Mouse (Mus musculus) CH12F3 (cell line): ENCODE data around the gene Fcgr4.
"Not testable (repeated sequence)": the region's sequence is repeated elsewhere in the genome, so short reads cannot be mapped to it uniquely, and the experiment has no call there.

Experiments
- in situ Hi-C: fragments of 300-500 bp; cut with MboI; formaldehyde crosslinking; loops from 2 replicates; pipeline ENCODE4 v1.14.3; 2020; ENCODE audit warnings: low sequenced_read_pairs

The Fcgr4 gene

GRCm38 (mm10) chr1:171049263-171049662 is 30.5 kb downstream of the Fcgr4 start:
- in situ Hi-C loops: loop anchor here (10.0 kb wide), 1 partner anchor 56 kb away; no protein-coding TSS in a partner anchor

GRCm38 (mm10) chr1:171050774-171051173 is 32.1 kb downstream of the Fcgr4 start:
- in situ Hi-C loops: no loop called here

- in situ Hi-C loops: no loop called here
These were observed 34.6 kb downstream of the Fcgr4 start for GRCm38 (mm10) chr1:171053305-171053704.

GRCm38 (mm10) chr1:171057253-171057652 is 38.5 kb downstream of the Fcgr4 start:
- in situ Hi-C loops: no loop called here

- in situ Hi-C loops: no loop called here
These were observed 40.5 kb downstream of the Fcgr4 start for GRCm38 (mm10) chr1:171059203-171059602.

- in situ Hi-C loops: no loop called here
These were observed 41.7 kb downstream of the Fcgr4 start for GRCm38 (mm10) chr1:171060392-171060791.

GRCm38 (mm10) chr1:171061566-171061965 is 42.8 kb downstream of the Fcgr4 start:
- in situ Hi-C loops: no loop called here

GRCm38 (mm10) chr1:171063569-171064490 is 45.1 kb downstream of the Fcgr4 start:
- in situ Hi-C loops: not testable (repeated sequence)

GRCm38 (mm10) chr1:171064491-171065242 is 45.9 kb downstream of the Fcgr4 start, which contains the start of gene Fcgr3:
TSS of gene Fcgr3 (minus strand) at chr1:171064935.
- in situ Hi-C loops: not testable (repeated sequence)

GRCm38 (mm10) chr1:171065243-171065587 is 46.5 kb downstream of the Fcgr4 start:
- in situ Hi-C loops: not testable (repeated sequence)

GRCm38 (mm10) chr1:171065768-171066167 is 47.0 kb downstream of the Fcgr4 start:
- in situ Hi-C loops: not testable (repeated sequence)

- in situ Hi-C loops: not testable (repeated sequence)
These were observed 47.9 kb downstream of the Fcgr4 start for GRCm38 (mm10) chr1:171066583-171066982.

GRCm38 (mm10) chr1:171067928-171068327 is 49.2 kb downstream of the Fcgr4 start:
- in situ Hi-C loops: not testable (repeated sequence)

- in situ Hi-C loops: not testable (repeated sequence)
These were observed 50.8 kb downstream of the Fcgr4 start for GRCm38 (mm10) chr1:171069508-171069907.

- in situ Hi-C loops: not testable (repeated sequence)
These were observed 52.2 kb downstream of the Fcgr4 start for GRCm38 (mm10) chr1:171070879-171071278.

GRCm38 (mm10) chr1:171071726-171072125 is 53.0 kb downstream of the Fcgr4 start:
- in situ Hi-C loops: not testable (repeated sequence)

GRCm38 (mm10) chr1:171072217-171072616 is 53.5 kb downstream of the Fcgr4 start:
- in situ Hi-C loops: not testable (repeated sequence)

- in situ Hi-C loops: not testable (repeated sequence)
These were observed 55.6 kb downstream of the Fcgr4 start for GRCm38 (mm10) chr1:171074283-171074682.

- in situ Hi-C loops: not testable (repeated sequence)
These were observed 57.5 kb downstream of the Fcgr4 start for GRCm38 (mm10) chr1:171076176-171076575.

GRCm38 (mm10) chr1:171077192-171077591 is 58.5 kb downstream of the Fcgr4 start:
- in situ Hi-C loops: not testable (repeated sequence)

- in situ Hi-C loops: not testable (repeated sequence)
These were observed 59.2 kb downstream of the Fcgr4 start for GRCm38 (mm10) chr1:171077955-171078354.

GRCm38 (mm10) chr1:171078419-171078818 is 59.7 kb downstream of the Fcgr4 start:
- in situ Hi-C loops: not testable (repeated sequence)
